Mouse (Mus musculus) adrenal gland, adult 2 months (tissue): Measurements from ENCODE around the gene Lrmp. TPM values are rescaled to one million over a fixed set of nuclear protein-coding genes. Genes with fewer than 3 reads are reported as not detected.

Source experiments
- DNase-seq: peaks from one replicate; pipeline ENCODE4 v3.0.0; 2021
- polyA plus RNA-seq: library from polyadenylated mRNA; depleted of rRNA; stranded (reverse); fragments of >200 nt; gene quantifications from 2 replicates; pipeline ENCODE4 v1.2.3, GENCODE M21; 2012; rRNA removed
- total RNA-seq, 2 experiments: library from RNA; stranded (reverse); gene quantifications; 2 replicates each; pipeline ENCODE4 v1.2.3; 2021

The Lrmp gene
- total and polyA plus RNA-seq, 3 experiments, result 2.6 to 7.7 (median 3.0) TPM

DNA sequence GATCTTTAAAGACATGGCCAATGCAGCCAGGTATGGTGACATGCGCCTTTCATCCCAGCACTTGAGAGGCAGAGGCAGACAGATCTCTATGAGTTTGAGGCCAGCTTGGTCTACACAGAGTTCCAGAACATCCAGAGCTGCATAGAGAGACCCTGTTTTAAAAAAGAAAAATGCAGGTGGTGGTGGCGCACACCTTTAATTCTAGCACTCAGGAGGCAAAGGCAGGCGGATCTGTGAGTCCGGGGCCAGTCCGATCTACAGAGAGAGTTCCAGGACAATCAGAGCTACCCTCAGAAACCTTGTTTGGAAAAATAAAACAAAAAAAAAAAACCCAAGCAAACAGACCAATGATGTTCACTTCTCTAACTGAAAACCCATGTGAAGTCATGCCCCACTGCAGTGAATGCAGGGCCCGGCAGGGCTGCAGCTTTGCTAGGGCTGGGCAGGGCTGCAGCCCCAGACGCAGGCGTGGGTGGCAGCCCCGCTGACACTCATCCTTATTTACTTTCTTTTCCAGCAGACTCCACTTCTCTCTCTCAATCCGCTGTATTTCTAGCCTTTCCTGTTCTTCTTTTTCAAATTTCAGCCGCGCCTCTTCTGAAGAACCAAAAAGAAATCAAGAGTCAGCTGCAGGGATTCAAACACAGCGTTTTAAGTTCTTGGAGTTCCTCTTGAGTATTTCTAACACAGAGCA is 87.1 kb downstream of the Lrmp start:
- DNase-seq, result no peak

DNA sequence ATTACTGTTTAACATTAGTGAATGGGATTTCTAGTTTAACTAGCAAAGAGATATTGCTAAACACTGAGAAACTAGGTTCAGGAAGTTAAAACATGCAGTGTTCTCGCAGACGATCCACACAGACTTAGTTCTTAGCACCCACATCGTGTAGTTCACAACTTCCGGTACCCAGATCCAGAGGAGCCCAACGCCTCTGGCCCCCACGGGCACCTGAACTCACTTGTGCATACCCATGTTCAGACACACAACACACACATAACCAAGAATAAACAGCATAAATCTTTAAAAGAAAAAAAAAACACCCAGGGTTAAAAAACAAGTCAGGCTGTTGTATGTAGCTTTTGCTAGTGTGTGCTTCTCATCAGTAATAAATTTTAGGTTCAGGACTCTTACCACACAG is 89.0 kb downstream of the Lrmp start:
- no peak for DNase-seq

- DNase-seq, result no peak
These were observed 89.7 kb downstream of the Lrmp start for GRCm38 (mm10) chr6:145205142-145205541.

GRCm38 (mm10) chr6:145210056-145210680 is 94.7 kb downstream of the Lrmp start:
- no peak for DNase-seq

DNA sequence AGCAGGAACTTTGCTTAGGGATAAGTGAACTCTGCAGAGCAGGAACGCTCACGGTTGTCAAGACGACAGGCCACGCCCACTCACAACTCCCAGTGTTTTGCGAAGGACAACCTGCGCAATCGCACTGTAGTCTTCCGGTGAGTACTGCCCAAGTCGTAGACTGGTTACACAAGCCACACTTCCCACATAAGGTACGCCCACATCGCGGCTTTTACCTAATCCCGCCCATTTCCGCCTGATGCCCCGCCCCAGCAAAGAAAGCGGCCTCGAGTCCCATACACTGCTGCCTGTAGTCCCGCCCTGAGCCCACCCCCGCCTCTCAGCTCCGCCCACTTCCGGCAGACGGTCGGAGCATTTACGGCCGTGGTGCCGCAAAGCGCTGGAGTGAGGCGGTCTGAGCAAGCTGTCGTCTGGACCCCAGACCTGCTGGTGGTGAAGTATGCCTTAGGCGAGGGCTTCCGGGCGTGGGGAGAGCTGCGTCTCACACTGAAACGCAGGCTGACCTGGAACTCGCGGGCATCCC is 95.4 kb downstream of the Lrmp start, which contains the start of the genes Casc1 and Etfrf1:
Gene Casc1, minus strand, starts transcription at position 190 of the 523 bp plus-strand sequence.
Gene Etfrf1, plus strand, starts transcription at position 319 of the 523 bp plus-strand sequence.
- DNase-seq, result peak; percentile 99

DNA sequence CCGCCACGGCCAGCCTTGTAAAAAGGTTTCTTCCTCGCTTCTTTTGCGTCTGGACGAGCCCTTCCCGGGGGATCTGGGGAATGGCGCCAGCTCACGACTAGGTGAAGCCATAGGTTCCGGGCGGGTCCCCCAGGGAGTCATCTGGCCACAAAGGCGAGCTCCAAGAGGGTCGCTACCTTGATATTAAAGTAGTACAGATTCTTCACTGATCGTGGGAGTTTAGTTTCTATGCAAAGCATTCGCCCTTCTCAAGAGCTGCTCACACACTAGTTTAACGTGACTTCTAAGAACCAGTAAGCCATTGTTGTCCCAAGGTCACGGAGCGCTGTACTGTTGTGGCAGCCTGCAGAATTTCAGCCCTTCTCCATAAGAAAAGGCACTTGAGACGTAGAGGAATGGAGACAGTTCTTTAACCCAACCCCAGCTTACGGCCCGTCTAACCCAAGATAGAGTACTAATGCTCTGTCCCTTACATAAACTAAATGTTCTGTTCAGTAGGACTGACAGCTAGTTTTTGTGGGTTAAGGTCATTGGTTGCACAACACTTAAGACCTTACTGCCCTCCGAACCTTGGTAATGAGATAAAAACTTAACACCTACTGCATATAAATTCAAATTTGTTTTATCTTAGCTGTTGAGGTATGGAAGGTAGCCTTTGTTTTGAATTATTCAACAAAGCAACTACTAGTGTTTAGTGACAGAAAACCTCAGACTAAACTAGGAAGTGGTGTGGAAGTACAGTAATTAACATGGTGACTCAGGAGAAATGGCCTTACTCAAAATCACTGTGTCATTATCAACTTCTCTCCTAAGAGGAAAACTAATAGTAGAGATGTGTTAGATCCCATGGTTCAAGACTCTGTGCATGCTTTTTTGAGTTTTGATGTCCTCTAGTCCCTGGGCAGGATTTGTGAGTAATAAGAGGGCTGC is 96.2 kb downstream of the Lrmp start:
- peak; percentile 33 for DNase-seq

DNA sequence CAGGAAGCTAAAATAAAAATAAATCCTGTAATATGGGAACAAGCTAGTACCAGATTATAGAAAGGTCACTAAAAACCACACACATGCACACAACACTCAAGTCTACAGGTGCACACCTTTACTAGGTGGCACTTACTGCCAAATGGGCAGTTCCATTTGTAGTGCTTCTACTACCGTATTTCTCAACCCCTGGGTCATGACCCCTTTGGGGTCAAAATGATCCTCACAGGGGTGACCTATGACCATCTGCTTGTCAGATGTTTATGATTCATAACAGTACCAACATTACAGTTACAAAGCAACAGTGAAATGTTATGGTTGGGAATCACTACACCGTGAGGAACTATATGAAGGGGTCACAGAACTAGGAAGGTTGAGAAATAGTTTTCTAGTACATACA is 98.5 kb downstream of the Lrmp start:
- no peak for DNase-seq

GRCm38 (mm10) chr6:145215826-145216225 is 100.4 kb downstream of the Lrmp start:
- no peak for DNase-seq

GRCm38 (mm10) chr6:145224246-145224645 is 108.8 kb downstream of the Lrmp start:
- DNase-seq, result no peak

Other genes starting within 250 kb of the Lrmp start
- gene Bcat1, start 39.5 kb upstream of the Lrmp start, total RNA-seq, result 10 to 100 TPM; 11.4 to 34.6 TPM
- gene Bcat1, start 39.5 kb upstream of the Lrmp start, polyA plus RNA-seq, result 0.48 and 0.57 TPM in 2 replicates
- gene Casc1, start 95.4 kb downstream of the Lrmp start, total RNA-seq, result under 1 TPM; 0.61 to 0.79 TPM
- gene Casc1, start 95.4 kb downstream of the Lrmp start, polyA plus RNA-seq, result 0.02 and 0.18 TPM in 2 replicates
- gene Etfrf1, start 95.5 kb downstream of the Lrmp start, total RNA-seq, result 100 to 1,000 TPM in 1 of 2 experiments, 10 to 100 TPM in 1; 98.4 to 171 TPM
- 9.0 and 9.4 TPM in 2 replicates for gene Etfrf1, start 95.5 kb downstream of the Lrmp start, polyA plus RNA-seq
- 10 to 100 TPM; 32.3 to 46.6 TPM for gene Kras, start 134.6 kb downstream of the Lrmp start, total RNA-seq
- gene Kras, start 134.6 kb downstream of the Lrmp start, polyA plus RNA-seq, result 2.7 and 3.2 TPM in 2 replicates